Mouse (Mus musculus) kidney, embryonic 16.5 days (tissue): ENCODE data around the gene Tlr13. TPM values are rescaled to one million over a fixed set of nuclear protein-coding genes. Genes with fewer than 3 reads are reported as not detected.

Source experiments
- ATAC-seq: fragments of 200-750 bp; cut with Nextera tagmentation; 2 replicates; pipeline ENCODE4 v1.8.0; 2017; ENCODE audit warnings: moderate TSS enrichment; ENCODE audit not compliant: low FRiP score, low TSS enrichment
- H3K27ac ChIP-seq: fragments of 300-500 bp; sonication (generic); 2 replicates; pipeline ENCODE4 v1.5.1; 2014; ENCODE audit warnings: low read length
- H3K27me3 ChIP-seq: fragments of 300-500 bp; sonication (generic); 2 replicates; pipeline ENCODE4 v1.6.1; 2014; ENCODE audit warnings: low read length, control low read depth, mixed read lengths; ENCODE audit not compliant: insufficient read depth
- H3K36me3 ChIP-seq: fragments of 300-500 bp; sonication (generic); 2 replicates; pipeline ENCODE4 v1.6.1; 2014; ENCODE audit warnings: low read length, control low read depth, mixed read lengths; ENCODE audit not compliant: insufficient read depth
- H3K4me1 ChIP-seq: fragments of 300-500 bp; sonication (generic); 2 replicates; pipeline ENCODE4 v1.6.1; 2014; ENCODE audit warnings: low read length, control low read depth, mixed read lengths; ENCODE audit not compliant: insufficient read depth
- H3K4me2 ChIP-seq: fragments of 300-500 bp; sonication (generic); replicated peaks from 2 replicates; pipeline ENCODE4 v1.6.1; 2014; ENCODE audit warnings: low read depth, low read length
- H3K4me3 ChIP-seq: fragments of 300-500 bp; sonication (generic); 2 replicates; pipeline ENCODE4 v1.5.1; 2014; ENCODE audit warnings: mild to moderate bottlenecking, low read length
- H3K9ac ChIP-seq: fragments of 300-500 bp; sonication (generic); replicated peaks from 2 replicates; pipeline ENCODE4 v1.6.1; 2014; ENCODE audit warnings: low read length
- H3K9me3 ChIP-seq: fragments of 300-500 bp; sonication (generic); 2 replicates; pipeline ENCODE4 v1.6.1; 2016; ENCODE audit warnings: low read length, control low read depth
- whole genome bisulfite sequencing: fragments of 180-500 bp; shearing (Covaris S2); extraction: QIAGEN DNeasy Blood & Tissue Kit; methylation state at CpG from one replicate; pipeline ENCODE4 v1.1.7; 2014; 5-methylcytosine and 5-hydroxymethylcytosine counted together
- polyA plus RNA-seq: library from polyadenylated mRNA; unstranded; fragments of >200 nt; fragmentation: Nextera tagmentation; extraction: Ambion mirVana; gene quantifications from 2 replicates; pipeline ENCODE4 v1.2.1, GENCODE M21; 2015

Gene Tlr13
- polyA plus RNA-seq, 1 experiment from 2014 or later: 0.44 TPM

DNA sequence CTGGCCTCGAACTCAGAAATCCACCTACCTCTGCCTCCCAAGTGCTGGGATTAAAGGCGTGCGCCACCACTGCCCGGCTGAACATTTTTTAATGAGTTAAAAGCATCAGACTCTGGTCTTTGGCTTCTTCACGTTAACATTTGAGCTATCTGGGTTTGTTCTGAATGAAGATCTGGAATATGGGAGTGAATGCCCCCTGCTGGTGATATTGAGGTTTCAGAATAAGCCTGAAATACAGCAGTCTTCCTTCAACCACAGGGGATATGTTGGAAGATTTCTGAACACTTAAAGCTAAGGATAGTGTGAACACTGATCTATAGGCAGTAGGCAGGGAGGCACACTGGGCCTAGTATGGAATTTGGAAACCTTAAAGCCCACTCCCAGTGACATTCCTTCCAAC, 55.9 kb downstream of the Tlr13 start:
- H3K27me3 ChIP-seq: no peaks in the 10 kb centered on the region
- whole genome bisulfite sequencing: 85% methylated on average over 5 of the region's 5 CpGs
- no peak overlapping the region for H3K4me3 ChIP-seq
- no peak for ATAC-seq
- H3K4me2 ChIP-seq: no peak overlapping the region
- H3K9me3 ChIP-seq: no peaks in the 10 kb centered on the region
- no peak overlapping the region for H3K27ac ChIP-seq
- H3K9ac ChIP-seq: no peak overlapping the region
- H3K4me1 ChIP-seq: no peaks in the 10 kb centered on the region
- H3K36me3 ChIP-seq: peaks cover 31% of the 10 kb centered on the region

DNA sequence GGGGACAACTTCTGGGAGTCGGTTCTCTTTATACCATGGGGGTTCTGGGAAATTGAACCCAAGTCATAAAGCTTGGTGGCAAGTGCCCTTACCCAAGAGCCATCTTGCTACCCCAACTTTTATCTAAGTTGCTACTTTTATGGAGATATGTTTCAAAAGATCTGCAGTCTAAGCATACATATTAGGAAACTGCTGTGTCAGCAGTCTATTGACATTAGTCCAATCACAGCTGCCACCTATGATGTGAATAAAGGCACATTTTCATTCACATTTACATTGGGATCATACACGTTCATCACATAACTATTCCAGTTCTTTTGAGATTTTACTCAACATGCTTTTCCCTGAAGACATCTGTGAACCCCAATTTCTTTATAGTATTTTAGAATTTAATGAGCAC, 66.1 kb downstream of the Tlr13 start:
- H3K27ac ChIP-seq: no peak overlapping the region
- WGBS: 85% methylated on average over 2 of the region's 2 CpGs
- ATAC-seq: no peak
- H3K4me1 ChIP-seq: no peaks in the 10 kb centered on the region
- H3K4me3 ChIP-seq: no peak overlapping the region
- H3K4me2 ChIP-seq: no peak overlapping the region
- H3K9ac ChIP-seq: no peak overlapping the region
- H3K36me3 ChIP-seq: no peaks in the 10 kb centered on the region
- no peaks in the 10 kb centered on the region for H3K27me3 ChIP-seq
- H3K9me3 ChIP-seq: no peaks in the 10 kb centered on the region

Other genes with a start within 250 kb of the Tlr13 start
- 174 and 197 TPM in 2 replicates for gene Atrx, start 213.8 kb upstream of the Tlr13 start, polyA plus RNA-seq
- 72.5 and 76.9 TPM in 2 replicates for gene Magt1, start 131.3 kb upstream of the Tlr13 start, polyA plus RNA-seq
- 404 and 413 TPM in 2 replicates for gene Cox7b, start 127.5 kb upstream of the Tlr13 start, polyA plus RNA-seq
- 29.0 and 29.4 TPM in 2 replicates for gene Atp7a, start 115.9 kb upstream of the Tlr13 start, polyA plus RNA-seq
- gene Pgk1, start 43.9 kb downstream of the Tlr13 start, polyA plus RNA-seq: 357 and 397 TPM in 2 replicates
- gene Taf9b, start 78.0 kb downstream of the Tlr13 start, polyA plus RNA-seq: 9.6 and 11.5 TPM in 2 replicates
- gene Fnd3c2, start 112.2 kb downstream of the Tlr13 start, polyA plus RNA-seq: not detected in 2 replicates